Mouse (Mus musculus): ENCODE measurements around the gene Dmrt2.

- TF ChIP-seq POLR2A (IDR thresholded peaks at IDR 0.05; ENCODE audit: low read depth, low read length) (no peak), CTCF (IDR thresholded peaks at IDR 0.05; ENCODE audit: borderline replicate concordance, insufficient read depth, low read length) (no peak)
Observed at GRCm38 (mm10) chr19:25674744-25675143, 2.5 kb downstream of the Dmrt2 start.

Measured in embryonic fibroblast, embryonic 13.5 days (primary cell).